Mouse (Mus musculus): ENCODE measurements around the gene Muc1. TPM values are rescaled to one million over a fixed set of nuclear protein-coding genes. Genes with fewer than 3 reads are reported as not detected.

Muc1 gene
- polyA plus RNA-seq, 1 experiment from 2014 or later = 10.2 TPM

DNA sequence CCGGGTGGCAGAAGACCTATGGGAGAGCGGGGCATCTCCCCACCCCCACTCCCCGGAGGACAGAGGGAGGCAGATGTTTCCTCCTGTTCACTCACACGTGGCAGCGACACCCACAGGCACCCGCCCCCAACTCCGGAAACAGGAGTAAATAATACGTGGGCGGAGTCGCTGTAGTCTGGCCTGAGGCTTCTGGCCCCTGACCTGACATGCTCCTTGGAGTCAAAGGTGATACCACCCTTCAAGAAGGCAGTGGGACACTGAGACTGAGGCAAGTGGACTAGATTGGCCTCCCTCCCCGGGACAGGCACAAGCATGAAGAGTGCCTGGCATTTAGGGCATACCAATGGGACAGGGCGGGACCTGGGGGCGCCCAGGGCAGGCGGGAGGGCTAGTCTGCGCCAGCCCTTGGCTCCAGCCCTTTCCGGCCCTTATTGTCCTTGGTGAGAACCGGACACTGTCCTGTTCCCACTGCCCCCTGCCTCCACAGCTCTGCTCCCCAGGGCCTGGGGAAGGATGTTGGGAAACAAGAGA is 22.6 kb downstream of the Muc1 start:
- H3K4me2 ChIP-seq (replicated peaks) = peak overlapping the region; percentile 33
- ATAC-seq (ENCODE audit: insufficient number of reproducible peaks, low FRiP score, low TSS enrichment, low read depth) = no peak
- peaks cover 7% of the 10 kb centered on the region for H3K36me3 ChIP-seq
- no peak overlapping the region for H3K9ac ChIP-seq
- peaks cover 28% of the 10 kb centered on the region for H3K4me1 ChIP-seq
- H3K27ac ChIP-seq (replicated peaks) = no peak overlapping the region
- no peak overlapping the region for H3K4me3 ChIP-seq (replicated peaks)
- H3K27me3 ChIP-seq = no peaks in the 10 kb centered on the region
- whole genome bisulfite sequencing = 3% methylated on average over 17 of the region's 17 CpGs
- no peaks in the 10 kb centered on the region for H3K9me3 ChIP-seq (replicated peaks)

DNA sequence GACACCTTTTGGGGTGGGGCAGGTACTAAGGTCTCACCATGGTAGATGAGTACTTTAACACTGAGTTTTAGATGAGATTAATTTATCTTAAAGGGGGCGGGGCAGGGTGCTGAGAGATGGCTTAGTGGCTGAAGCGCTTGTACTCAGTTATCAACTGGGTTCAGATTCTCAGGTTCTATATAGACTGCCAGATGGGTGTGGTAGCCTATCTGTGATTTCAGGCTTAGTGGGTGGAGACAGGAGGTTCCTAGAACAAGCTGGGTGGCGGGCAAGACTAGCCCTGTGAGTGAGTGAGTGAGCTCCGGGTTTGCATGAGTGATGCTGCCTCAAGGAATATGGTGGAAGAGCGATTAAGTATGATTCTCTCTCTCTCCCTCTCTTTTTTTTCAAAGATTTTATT is 26.1 kb downstream of the Muc1 start:
- no peak overlapping the region for H3K4me3 ChIP-seq (replicated peaks)
- H3K27ac ChIP-seq (replicated peaks) = no peak overlapping the region
- H3K9ac ChIP-seq = no peak overlapping the region
- 80% methylated on average over 5 of the region's 5 CpGs for WGBS
- H3K36me3 ChIP-seq = no peaks in the 10 kb centered on the region
- no peaks in the 10 kb centered on the region for H3K27me3 ChIP-seq
- no peak for ATAC-seq (ENCODE audit: insufficient number of reproducible peaks, low FRiP score, low TSS enrichment, low read depth)
- H3K4me2 ChIP-seq (replicated peaks) = no peak overlapping the region
- H3K4me1 ChIP-seq = peaks cover 25% of the 10 kb centered on the region
- H3K9me3 ChIP-seq (replicated peaks) = no peaks in the 10 kb centered on the region

DNA sequence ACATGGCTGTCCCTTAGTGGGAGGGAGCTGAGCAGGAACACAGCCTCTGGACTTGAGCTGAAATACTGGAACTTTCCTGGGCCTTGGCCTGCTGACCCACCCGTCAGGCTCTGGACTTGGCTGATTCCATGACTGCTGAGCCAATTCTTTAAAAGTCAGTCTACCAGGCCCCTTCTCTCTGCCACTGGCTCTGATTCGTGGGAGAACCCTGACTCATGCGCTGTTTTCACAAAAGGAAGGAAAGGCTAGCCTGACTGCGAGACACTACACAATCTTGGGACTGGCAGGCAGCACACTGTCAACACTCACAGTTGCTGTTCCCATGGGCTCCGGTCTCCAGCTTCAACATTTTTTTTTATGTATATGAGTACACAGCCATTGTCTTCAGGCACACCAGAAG is 27.3 kb downstream of the Muc1 start:
- Histone ChIP-seq H3K4me2 (replicated peaks) (no peak overlapping the region), H3K9ac (no peak overlapping the region), H3K27me3 (no peaks in the 10 kb centered on the region), H3K4me1 (peaks cover 15% of the 10 kb centered on the region), H3K4me3 (replicated peaks) (no peak overlapping the region), H3K9me3 (replicated peaks) (no peaks in the 10 kb centered on the region), H3K27ac (replicated peaks) (no peak overlapping the region), H3K36me3 (no peaks in the 10 kb centered on the region)
- WGBS = 77% methylated on average over 5 of the region's 5 CpGs
- no peak for ATAC-seq (ENCODE audit: insufficient number of reproducible peaks, low FRiP score, low TSS enrichment, low read depth)

DNA sequence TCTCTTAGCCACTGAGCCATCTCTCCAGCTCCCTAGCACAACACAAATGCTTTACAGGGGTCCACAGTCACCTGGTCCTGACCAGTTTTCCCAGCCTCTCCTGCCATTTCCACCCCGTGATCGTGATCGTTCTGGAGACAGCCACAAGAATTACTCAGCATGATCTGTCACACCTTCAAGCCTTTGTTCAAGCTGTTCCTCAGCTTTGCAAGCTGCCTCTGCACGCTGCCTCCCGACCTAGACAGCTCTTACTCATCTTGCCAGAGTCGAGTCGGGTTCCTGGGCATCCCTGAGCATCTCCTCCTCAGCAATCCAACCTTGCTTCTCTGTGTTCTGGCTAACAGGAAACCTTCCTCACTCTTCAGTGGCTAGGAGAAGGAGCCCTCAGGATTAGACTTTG is 30.2 kb downstream of the Muc1 start, which contains the start of gene Dpm3:
TSS of gene Dpm3 (plus strand) at position 283 of the 400 bp plus-strand sequence.
- H3K4me2 ChIP-seq (replicated peaks) = no peak within 1 kb of the TSS
- ATAC-seq (ENCODE audit: insufficient number of reproducible peaks, low FRiP score, low TSS enrichment, low read depth) = no peak
- no peaks in the 10 kb centered on the region for H3K27me3 ChIP-seq
- H3K4me3 ChIP-seq (replicated peaks) = no peak within 1 kb of the TSS
- WGBS = 55% methylated on average over 7 of the region's 7 CpGs
- peaks cover 10% of the 10 kb centered on the region; the same call in 1 of the 2 replicates for H3K4me1 ChIP-seq
- H3K9ac ChIP-seq = no peak within 1 kb of the TSS
- no peak within 1 kb of the TSS for H3K27ac ChIP-seq (replicated peaks)
- no peaks in the 10 kb centered on the region for H3K36me3 ChIP-seq
- no peaks in the 10 kb centered on the region for H3K9me3 ChIP-seq (replicated peaks)

DNA sequence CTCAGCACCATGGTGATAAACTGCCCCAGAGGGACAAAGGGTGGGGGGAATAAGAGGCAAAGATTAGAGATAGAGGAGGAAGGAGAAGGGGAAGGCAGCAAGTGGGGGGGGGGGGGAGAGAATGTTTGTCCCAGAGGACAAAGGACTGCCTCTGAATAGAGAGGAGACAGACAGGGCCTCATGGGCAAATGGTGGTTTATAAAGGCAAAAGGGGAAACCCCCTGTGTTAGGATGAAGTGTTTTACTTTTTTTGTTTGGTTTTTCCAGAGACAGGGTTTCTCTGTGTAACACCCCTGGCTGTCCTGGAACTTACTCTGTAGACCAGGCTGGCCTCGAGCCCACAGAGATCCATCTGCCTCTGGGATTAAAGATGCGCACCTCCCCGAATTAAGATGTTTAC is 31.4 kb downstream of the Muc1 start:
- WGBS = 78% methylated on average over 3 of the region's 3 CpGs
- Histone ChIP-seq H3K4me3 (replicated peaks) (no peak overlapping the region), H3K27ac (replicated peaks) (no peak overlapping the region), H3K9me3 (replicated peaks) (no peaks in the 10 kb centered on the region), H3K4me2 (replicated peaks) (no peak overlapping the region), H3K36me3 (no peaks in the 10 kb centered on the region), H3K9ac (no peak overlapping the region), H3K27me3 (no peaks in the 10 kb centered on the region), H3K4me1 (peaks cover 10% of the 10 kb centered on the region; the same call in 1 of the 2 replicates)
- ATAC-seq (ENCODE audit: insufficient number of reproducible peaks, low FRiP score, low TSS enrichment, low read depth) = no peak

DNA sequence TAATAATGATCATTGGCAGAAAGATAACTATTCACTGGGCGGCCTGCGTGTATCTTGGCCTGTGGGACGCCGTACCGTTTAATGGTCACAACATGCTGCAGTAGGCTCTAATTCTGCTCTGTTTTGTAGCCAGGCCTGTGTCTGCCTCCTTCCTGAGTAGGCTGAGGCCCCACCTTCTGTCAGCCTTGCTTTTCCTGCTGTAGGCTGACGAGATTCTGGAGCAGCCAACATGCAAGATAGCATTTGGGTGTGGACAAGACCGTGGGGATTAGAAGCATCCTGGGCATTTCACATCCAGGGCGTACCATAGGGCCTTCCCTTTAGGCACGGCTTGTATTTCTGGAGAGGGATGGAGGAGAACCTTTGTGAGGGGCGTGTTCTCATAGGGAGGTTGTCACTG is 33.6 kb downstream of the Muc1 start:
- ATAC-seq (ENCODE audit: insufficient number of reproducible peaks, low FRiP score, low TSS enrichment, low read depth) = no peak
- H3K4me3 ChIP-seq (replicated peaks) = no peak overlapping the region
- 65% methylated on average over 10 of the region's 10 CpGs for WGBS
- H3K36me3 ChIP-seq = no peaks in the 10 kb centered on the region
- peaks cover 21% of the 10 kb centered on the region for H3K4me1 ChIP-seq
- no peaks in the 10 kb centered on the region for H3K27me3 ChIP-seq
- H3K9ac ChIP-seq = 0 out of 2 replicates have a peak overlapping the region, but pooled peaks have one; percentile 6
- no peaks in the 10 kb centered on the region for H3K9me3 ChIP-seq (replicated peaks)
- H3K4me2 ChIP-seq (replicated peaks) = no peak overlapping the region
- 0 out of 2 replicates have a peak overlapping the region, but pooled peaks have one; percentile 34 for H3K27ac ChIP-seq (replicated peaks)

DNA sequence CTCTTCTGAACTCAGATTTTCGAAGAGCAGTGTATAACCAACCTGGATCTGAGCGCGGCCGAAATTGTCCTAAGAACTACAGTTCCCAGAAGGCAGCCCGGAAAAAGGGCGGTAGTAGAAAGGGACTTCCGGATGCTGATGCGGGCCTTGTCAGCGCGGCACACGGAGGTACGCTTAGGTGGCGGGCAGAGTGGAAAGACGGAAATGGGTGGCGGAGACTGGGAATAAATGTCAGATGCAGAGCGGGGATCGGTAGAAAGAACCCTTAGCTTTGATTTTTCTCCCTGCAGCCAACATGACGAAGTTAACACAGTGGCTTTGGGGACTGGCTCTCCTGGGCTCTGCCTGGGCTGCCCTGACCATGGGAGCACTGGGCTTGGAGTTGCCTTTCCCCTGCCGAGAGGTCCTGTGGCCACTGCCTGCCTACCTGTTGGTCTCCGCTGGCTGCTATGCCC is 37.6 kb downstream of the Muc1 start:
- WGBS = under 1% methylated on average over 20 of the region's 20 CpGs
- Histone ChIP-seq H3K4me1 (peaks cover 48% of the 10 kb centered on the region), H3K4me2 (replicated peaks) (peak overlapping the region; percentile 75), H3K4me3 (replicated peaks) (peak overlapping the region; percentile 76), H3K36me3 (0 out of 2 replicates have a peak, but pooled peaks cover 5% of the 10 kb centered on the region), H3K27me3 (no peaks in the 10 kb centered on the region), H3K9ac (peak overlapping the region; percentile 76), H3K27ac (replicated peaks) (peak overlapping the region; percentile 78), H3K9me3 (replicated peaks) (no peaks in the 10 kb centered on the region)
- ATAC-seq (ENCODE audit: insufficient number of reproducible peaks, low FRiP score, low TSS enrichment, low read depth) = peak; percentile 85

DNA sequence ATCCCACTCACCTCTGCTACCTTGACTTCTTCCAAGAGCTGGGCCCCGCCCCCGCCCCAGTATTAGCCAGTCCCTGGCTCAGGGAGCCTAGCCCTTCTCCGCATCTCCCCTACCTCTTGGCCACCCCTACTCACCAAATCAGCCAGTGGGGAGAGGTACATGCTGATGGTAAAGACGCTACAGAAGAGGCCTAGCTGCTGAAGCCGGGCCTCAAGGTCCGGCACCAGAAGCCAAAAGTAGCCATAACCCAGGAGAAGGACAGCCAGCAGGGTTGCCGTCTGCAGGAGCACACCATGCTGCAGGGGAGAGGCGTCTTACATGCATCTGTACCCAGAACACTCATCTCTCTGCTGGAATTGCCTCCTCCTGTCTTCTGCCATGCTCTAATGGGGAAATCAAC is 40.1 kb downstream of the Muc1 start:
- no peaks in the 10 kb centered on the region for H3K27me3 ChIP-seq
- no peak for ATAC-seq (ENCODE audit: insufficient number of reproducible peaks, low FRiP score, low TSS enrichment, low read depth)
- 54% methylated on average over 8 of the region's 8 CpGs for WGBS
- peak overlapping the region; percentile 70 for H3K4me2 ChIP-seq (replicated peaks)
- H3K4me3 ChIP-seq (replicated peaks) = no peak overlapping the region; the same call in 1 of the 2 replicates
- H3K27ac ChIP-seq (replicated peaks) = no peak overlapping the region
- H3K4me1 ChIP-seq = peaks cover 57% of the 10 kb centered on the region
- no peaks in the 10 kb centered on the region for H3K9me3 ChIP-seq (replicated peaks)
- H3K36me3 ChIP-seq = peaks cover 19% of the 10 kb centered on the region
- no peak overlapping the region for H3K9ac ChIP-seq

DNA sequence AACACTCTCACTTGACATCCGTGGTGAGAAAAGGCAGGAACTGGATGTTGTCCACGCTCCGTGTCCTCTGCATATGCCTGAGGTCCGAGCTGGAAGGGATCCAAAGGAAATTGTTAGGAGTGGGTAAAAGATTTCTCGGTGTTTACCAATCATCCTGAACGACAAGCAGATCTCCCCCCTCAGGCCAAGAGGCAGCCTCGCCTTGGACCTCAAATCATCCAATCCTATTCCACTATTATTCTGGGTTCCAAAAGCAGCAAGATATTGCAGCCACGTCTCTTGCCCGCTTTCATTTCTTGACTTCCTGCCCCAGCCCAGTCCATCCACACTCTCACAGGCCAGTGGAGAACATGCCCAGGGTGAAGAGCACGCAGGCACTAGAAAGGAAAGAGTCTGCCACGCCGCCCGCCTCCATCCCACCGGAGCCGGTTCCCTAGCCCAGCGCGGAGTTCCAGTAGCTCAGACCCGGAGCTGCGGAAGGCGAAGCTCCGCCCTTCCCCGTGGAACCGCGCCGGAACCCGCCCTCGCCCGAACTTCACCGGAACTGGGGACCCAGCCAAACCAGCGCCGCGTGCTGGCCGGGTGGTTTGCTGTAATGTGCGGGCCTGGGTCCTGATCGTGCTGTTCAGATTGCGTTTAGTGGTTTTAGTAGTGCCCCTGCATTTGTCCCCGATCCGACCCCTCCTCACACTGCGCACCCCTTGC is 41.3 kb downstream of the Muc1 start, which contains the start of gene Slc50a1:
TSS of gene Slc50a1 (minus strand) at position 520 of the 705 bp plus-strand sequence.
- ATAC-seq (ENCODE audit: insufficient number of reproducible peaks, low FRiP score, low TSS enrichment, low read depth) = peak; percentile 76
- Histone ChIP-seq H3K9me3 (replicated peaks) (no peaks in the 10 kb centered on the region), H3K27me3 (no peaks in the 10 kb centered on the region), H3K9ac (peak within 1 kb of the TSS; percentile 41), H3K4me3 (replicated peaks) (peak within 1 kb of the TSS; percentile 53), H3K27ac (replicated peaks) (peak within 1 kb of the TSS; percentile 87), H3K36me3 (peaks cover 30% of the 10 kb centered on the region), H3K4me2 (replicated peaks) (peak within 1 kb of the TSS; percentile 70), H3K4me1 (peaks cover 57% of the 10 kb centered on the region)
- 2% methylated on average over 38 of the region's 39 CpGs for WGBS

DNA sequence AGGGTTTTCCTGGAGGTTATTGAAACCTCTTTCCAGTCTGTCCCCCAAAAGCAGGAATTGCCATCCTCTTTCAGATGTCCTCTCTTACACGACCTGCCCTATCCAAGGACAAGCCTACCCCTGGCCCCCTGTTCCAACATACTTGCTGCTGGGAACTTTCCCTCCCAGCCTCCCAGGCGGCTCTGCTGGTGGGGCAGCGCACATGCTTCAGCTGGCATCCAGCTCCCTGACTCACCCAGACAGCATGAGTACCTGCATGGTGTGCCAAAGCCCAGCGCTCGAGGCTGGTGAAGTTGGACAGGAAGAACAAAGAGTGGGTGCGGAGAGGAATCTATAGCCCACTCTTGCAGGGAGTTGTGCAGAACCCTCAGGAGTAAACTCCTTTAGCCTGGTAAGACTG is 42.0 kb downstream of the Muc1 start:
- ATAC-seq (ENCODE audit: insufficient number of reproducible peaks, low FRiP score, low TSS enrichment, low read depth) = no peak
- H3K36me3 ChIP-seq = peaks cover 37% of the 10 kb centered on the region
- 46% methylated on average over 6 of the region's 6 CpGs for WGBS
- H3K9me3 ChIP-seq (replicated peaks) = no peaks in the 10 kb centered on the region
- no peaks in the 10 kb centered on the region for H3K27me3 ChIP-seq
- H3K4me2 ChIP-seq (replicated peaks) = peak overlapping the region; percentile 70
- H3K4me1 ChIP-seq = peaks cover 56% of the 10 kb centered on the region
- peak overlapping the region; percentile 53 for H3K4me3 ChIP-seq (replicated peaks)
- H3K9ac ChIP-seq = 0 out of 2 replicates have a peak overlapping the region, but pooled peaks have one; percentile 41
- peak overlapping the region; percentile 87 for H3K27ac ChIP-seq (replicated peaks)

DNA sequence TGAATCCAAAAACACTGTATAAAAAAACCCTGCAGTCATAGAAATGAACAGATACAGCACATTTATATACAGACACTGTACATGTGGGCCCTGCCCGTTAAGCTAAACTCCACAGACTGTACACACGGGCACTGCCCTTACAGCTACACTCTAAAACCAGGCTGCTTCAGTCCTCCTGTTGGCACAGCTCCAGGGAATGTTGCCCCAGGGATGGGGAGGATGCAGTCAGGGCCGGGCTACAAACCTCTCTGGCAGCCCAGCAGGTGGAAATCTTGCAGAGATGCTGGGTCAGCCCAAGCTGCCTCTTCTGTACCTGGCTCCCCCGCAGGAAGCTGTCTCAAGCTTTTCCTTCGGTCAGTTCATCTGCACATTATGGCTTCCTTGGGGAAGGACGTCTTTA is 42.9 kb downstream of the Muc1 start:
- no peak overlapping the region for H3K9ac ChIP-seq
- WGBS = 54% methylated on average over 6 of the region's 6 CpGs
- H3K4me3 ChIP-seq (replicated peaks) = no peak overlapping the region
- H3K4me2 ChIP-seq (replicated peaks) = no peak overlapping the region
- H3K36me3 ChIP-seq = peaks cover 41% of the 10 kb centered on the region
- H3K9me3 ChIP-seq (replicated peaks) = no peaks in the 10 kb centered on the region
- no peaks in the 10 kb centered on the region for H3K27me3 ChIP-seq
- H3K4me1 ChIP-seq = peaks cover 59% of the 10 kb centered on the region
- ATAC-seq (ENCODE audit: insufficient number of reproducible peaks, low FRiP score, low TSS enrichment, low read depth) = no peak
- no peak overlapping the region for H3K27ac ChIP-seq (replicated peaks)

Measured in embryonic facial prominence, embryonic 15.5 days (tissue).